In genomic region chr7:140908634-140909107, GRCm38 (mm10) we compare ENCODE assay signal across 8 mouse cellular contexts. TPM values are rescaled to one million over a fixed set of nuclear protein-coding genes. Genes with fewer than 3 reads are reported as not detected.
DNase-seq lines count a peak whose midpoint lies in the region; ATAC-seq and TF ChIP-seq lines count a peak whose summit lies in the region.

No protein-coding gene starts in this region.

- no peaks in the 10 kb centered on the region for H3K9me3 ChIP-seq in intestine, postnatal 0 days (ENCODE audit: control insufficient read depth)
- no peaks in the 10 kb centered on the region for H3K9me3 ChIP-seq in limb, embryonic 13.5 days
- H3K9me3 ChIP-seq in midbrain, embryonic 14.5 days (ENCODE audit: control insufficient read depth, low read length), result no peaks in the 10 kb centered on the region

- DNase-seq in 3T3-L1 (ENCODE audit: low read depth, low spot score), result peak; percentile 75
- peak; percentile 89 for DNase-seq in adrenal gland, postnatal 10 days
- DNase-seq in embryo, embryonic 9.5 days (ENCODE audit: extremely low spot score), result peak; percentile 85
- DNase-seq in heart, adult 11 months, result peak; percentile 97
- peak; percentile 88 for DNase-seq in midbrain, embryonic 14.5 days

- no peak for TF ChIP-seq POLR2A in small intestine, adult 2 months (IDR thresholded peaks at IDR 0.05; ENCODE audit: low read depth, low read length)

- peak; percentile 97 for TF ChIP-seq CTCF in intestine, postnatal 0 days (IDR thresholded peaks at IDR 0.05; ENCODE audit: low read depth)
- TF ChIP-seq CTCF in small intestine, adult 2 months (IDR thresholded peaks at IDR 0.05; ENCODE audit: extremely low read depth, insufficient read length, insufficient replicate concordance, low read depth, low read length), result peak; percentile 96

- H3K27me3 ChIP-seq in intestine, postnatal 0 days (replicated peaks; ENCODE audit: control insufficient read depth, insufficient read depth, low read length), result no peaks in the 10 kb centered on the region
- no peaks in the 10 kb centered on the region for H3K27me3 ChIP-seq in limb, embryonic 13.5 days
- no peaks in the 10 kb centered on the region for H3K27me3 ChIP-seq in midbrain, embryonic 14.5 days (ENCODE audit: control insufficient read depth, insufficient read depth, low read length)
- no peaks in the 10 kb centered on the region for H3K27me3 ChIP-seq in small intestine, adult 2 months (ENCODE audit: control insufficient read depth, insufficient read depth, low read length)

- H3K36me3 ChIP-seq in intestine, postnatal 0 days (ENCODE audit: control insufficient read depth, insufficient read depth), result no peaks in the 10 kb centered on the region
- no peaks in the 10 kb centered on the region for H3K36me3 ChIP-seq in limb, embryonic 13.5 days
- H3K36me3 ChIP-seq in midbrain, embryonic 14.5 days (ENCODE audit: control insufficient read depth, insufficient read depth, low read length), result no peaks in the 10 kb centered on the region
- H3K36me3 ChIP-seq in small intestine, adult 2 months (ENCODE audit: control insufficient read depth, insufficient read depth, low read length), result no peaks in the 10 kb centered on the region

- no peak overlapping the region for H3K9ac ChIP-seq in intestine, postnatal 0 days (ENCODE audit: low read depth, low read length)
- H3K9ac ChIP-seq in limb, embryonic 13.5 days, result peak overlapping the region; percentile 57
- 0 out of 2 replicates have a peak overlapping the region, but pooled peaks have one; percentile 23 for H3K9ac ChIP-seq in midbrain, embryonic 14.5 days (replicated peaks; ENCODE audit: low read length)

- H3K4me2 ChIP-seq in intestine, postnatal 0 days (replicated peaks; ENCODE audit: low read depth), result peak overlapping the region; percentile 66
- peak overlapping the region; percentile 75 for H3K4me2 ChIP-seq in limb, embryonic 13.5 days (replicated peaks)
- peak overlapping the region; percentile 62 for H3K4me2 ChIP-seq in midbrain, embryonic 14.5 days (ENCODE audit: low read length)

- peak; percentile 66 for ATAC-seq in intestine, postnatal 0 days
- ATAC-seq in limb, embryonic 13.5 days (ENCODE audit: low FRiP score, low read depth), result peak; percentile 70; the same call in 1 of the 2 replicates
- peak; percentile 43; the same call in 1 of the 2 replicates for ATAC-seq in midbrain, embryonic 14.5 days (ENCODE audit: low FRiP score, low TSS enrichment)

- H3K27ac ChIP-seq in intestine, postnatal 0 days (ENCODE audit: low read depth, low read length), result no peak overlapping the region
- H3K27ac ChIP-seq in limb, embryonic 13.5 days, result no peak overlapping the region
- H3K27ac ChIP-seq in midbrain, embryonic 14.5 days (replicated peaks; ENCODE audit: low read depth, low read length), result no peak overlapping the region
- no peak overlapping the region for H3K27ac ChIP-seq in small intestine, adult 2 months (ENCODE audit: insufficient read depth, low read depth, low read length)

- WGBS in intestine, postnatal 0 days, result under 1% methylated on average over 19 of the region's 19 CpGs
- WGBS in limb, embryonic 13.5 days, result 1% methylated on average over 19 of the region's 19 CpGs
- 1% methylated on average over 19 of the region's 19 CpGs for WGBS in midbrain, embryonic 14.5 days
- WGBS in small intestine, adult 2 months, result under 1% methylated on average over 19 of the region's 19 CpGs

- no peaks in the 10 kb centered on the region for H3K4me1 ChIP-seq in intestine, postnatal 0 days (replicated peaks; ENCODE audit: control insufficient read depth, insufficient read depth, low read length)
- peaks cover 3% of the 10 kb centered on the region for H3K4me1 ChIP-seq in limb, embryonic 13.5 days
- 0 out of 2 replicates have a peak, but pooled peaks cover 3% of the 10 kb centered on the region for H3K4me1 ChIP-seq in midbrain, embryonic 14.5 days (ENCODE audit: control insufficient read depth, insufficient read depth, low read length)
- H3K4me1 ChIP-seq in small intestine, adult 2 months (ENCODE audit: control insufficient read depth, insufficient read depth, insufficient read length, low read length), result peaks cover 5% of the 10 kb centered on the region

- H3K4me3 ChIP-seq in intestine, postnatal 0 days (ENCODE audit: low read depth, low read length), result peak overlapping the region; percentile 26
- peak overlapping the region; percentile 44 for H3K4me3 ChIP-seq in limb, embryonic 13.5 days
- H3K4me3 ChIP-seq in midbrain, embryonic 14.5 days (replicated peaks; ENCODE audit: low read depth, low read length), result peak overlapping the region; percentile 26
- peak overlapping the region; percentile 34 for H3K4me3 ChIP-seq in small intestine, adult 2 months (ENCODE audit: low read depth, low read length)

RNA-seq across cellular contexts. Expression of gene Cox8b, which starts 8.4 kb away (rescaled TPM):
- total RNA-seq in adrenal gland, postnatal 10 days (2021), result 1,000 to 10,000 TPM; 2,860 to 2,972 TPM
- polyA plus RNA-seq in intestine, postnatal 0 days (2015; fragmentation: Nextera tagmentation; extraction: Ambion mirVana), result 0.53 and 0.69 TPM in 2 replicates
- polyA plus RNA-seq in limb, embryonic 13.5 days (2015; fragmentation: Nextera tagmentation; extraction: Ambion mirVana), result 9.3 and 10.0 TPM in 2 replicates
- polyA plus RNA-seq in midbrain, embryonic 14.5 days (2014; fragmentation: Nextera tagmentation; extraction: Ambion mirVana), result not detected in 2 replicates
- 1.1 and 1.2 TPM in 2 replicates for polyA plus RNA-seq in small intestine, adult 2 months (2012; rRNA removed)

RNA-seq across cellular contexts. Expression of gene Nlrp6, which starts 12.0 kb away (rescaled TPM):
- total RNA-seq in adrenal gland, postnatal 10 days (2021), result 1 to 10 TPM; 4.9 to 7.9 TPM
- polyA plus RNA-seq in intestine, postnatal 0 days (2015; fragmentation: Nextera tagmentation; extraction: Ambion mirVana), result 52.8 and 53.0 TPM in 2 replicates
- polyA plus RNA-seq in limb, embryonic 13.5 days (2015; fragmentation: Nextera tagmentation; extraction: Ambion mirVana), result 0.05 and 0.06 TPM in 2 replicates
- 0.32 and 0.89 TPM in 2 replicates for polyA plus RNA-seq in midbrain, embryonic 14.5 days (2014; fragmentation: Nextera tagmentation; extraction: Ambion mirVana)
- polyA plus RNA-seq in small intestine, adult 2 months (2012; rRNA removed), result 45.0 and 110 TPM in 2 replicates

RNA-seq across cellular contexts. Expression of gene Sirt3, which starts 26.6 kb away (rescaled TPM):
- 10 to 100 TPM; 67.6 to 70.9 TPM for total RNA-seq in adrenal gland, postnatal 10 days (2021)
- 28.9 and 30.9 TPM in 2 replicates for polyA plus RNA-seq in intestine, postnatal 0 days (2015; fragmentation: Nextera tagmentation; extraction: Ambion mirVana)
- polyA plus RNA-seq in limb, embryonic 13.5 days (2015; fragmentation: Nextera tagmentation; extraction: Ambion mirVana), result 29.6 and 30.1 TPM in 2 replicates
- polyA plus RNA-seq in midbrain, embryonic 14.5 days (2014; fragmentation: Nextera tagmentation; extraction: Ambion mirVana), result 33.4 and 40.0 TPM in 2 replicates
- polyA plus RNA-seq in small intestine, adult 2 months (2012; rRNA removed), result 13.6 and 20.4 TPM in 2 replicates

RNA-seq across cellular contexts. Expression of gene Psmd13, which starts 26.9 kb away (rescaled TPM):
- total RNA-seq in adrenal gland, postnatal 10 days (2021), result 100 to 1,000 TPM; 106 to 112 TPM
- 150 and 155 TPM in 2 replicates for polyA plus RNA-seq in intestine, postnatal 0 days (2015; fragmentation: Nextera tagmentation; extraction: Ambion mirVana)
- polyA plus RNA-seq in limb, embryonic 13.5 days (2015; fragmentation: Nextera tagmentation; extraction: Ambion mirVana), result 251 and 252 TPM in 2 replicates
- polyA plus RNA-seq in midbrain, embryonic 14.5 days (2014; fragmentation: Nextera tagmentation; extraction: Ambion mirVana), result 186 and 214 TPM in 2 replicates
- polyA plus RNA-seq in small intestine, adult 2 months (2012; rRNA removed), result 33.5 and 55.7 TPM in 2 replicates

RNA-seq across cellular contexts. Expression of gene Pgghg, which starts 32.5 kb away (rescaled TPM):
- 10 to 100 TPM; 31.6 to 37.2 TPM for total RNA-seq in adrenal gland, postnatal 10 days (2021)
- polyA plus RNA-seq in intestine, postnatal 0 days (2015; fragmentation: Nextera tagmentation; extraction: Ambion mirVana), result 18.9 and 19.4 TPM in 2 replicates
- 25.9 and 28.0 TPM in 2 replicates for polyA plus RNA-seq in limb, embryonic 13.5 days (2015; fragmentation: Nextera tagmentation; extraction: Ambion mirVana)
- polyA plus RNA-seq in midbrain, embryonic 14.5 days (2014; fragmentation: Nextera tagmentation; extraction: Ambion mirVana), result 5.0 and 7.4 TPM in 2 replicates
- 10.8 and 15.1 TPM in 2 replicates for polyA plus RNA-seq in small intestine, adult 2 months (2012; rRNA removed)

Comparison
In these comparisons a context has a peak if more than half of its experiments do, and no peak if none do; other contexts are left out.
1. RNA of gene Nlrp6, which starts 12.0 kb away (polyA plus RNA-seq): 45.0 to 110 TPM in small intestine, adult 2 months and 52.8 to 53.0 TPM in intestine, postnatal 0 days; 0.32 to 0.89 TPM in midbrain, embryonic 14.5 days and 0.05 to 0.06 TPM in limb, embryonic 13.5 days; every median in the first group is over 10 times any median in the second.
2. Peak in every context shown above with its lines, with median percentiles within 50 percentile points of each other: DNase-seq, ATAC-seq, H3K4me2 ChIP-seq and H3K4me3 ChIP-seq.